Mouse (Mus musculus) stomach, embryonic 15.5 days (tissue): ENCODE measurements around the gene Pfpl. TPM values are rescaled to one million over a fixed set of nuclear protein-coding genes. Genes with fewer than 3 reads are reported as not detected.

Source experiments
- ATAC-seq: fragments of 200-750 bp; cut with Nextera tagmentation; 2 replicates; pipeline ENCODE4 v1.8.0; 2017; ENCODE audit warnings: low read depth, moderate number of reproducible peaks, moderate TSS enrichment; ENCODE audit not compliant: insufficient read depth, low FRiP score
- H3K27ac ChIP-seq: fragments of 300-500 bp; sonication (generic); 2 replicates; pipeline ENCODE4 v1.5.1; 2015; ENCODE audit warnings: mild to moderate bottlenecking, inconsistent platforms
- H3K27me3 ChIP-seq: fragments of 300-500 bp; sonication (generic); replicated peaks from 2 replicates; pipeline ENCODE4 v1.6.1; 2015; ENCODE audit warnings: inconsistent platforms
- H3K36me3 ChIP-seq: fragments of 300-500 bp; sonication (generic); 2 replicates; pipeline ENCODE4 v1.6.1; 2015; ENCODE audit warnings: inconsistent platforms
- H3K4me1 ChIP-seq: fragments of 300-500 bp; sonication (generic); 2 replicates; pipeline ENCODE4 v1.6.1; 2015; ENCODE audit warnings: inconsistent platforms
- H3K4me2 ChIP-seq: fragments of 300-500 bp; sonication (generic); 2 replicates; pipeline ENCODE4 v1.6.1; 2015; ENCODE audit warnings: mild to moderate bottlenecking, inconsistent platforms
- H3K4me3 ChIP-seq: fragments of 300-500 bp; sonication (generic); replicated peaks from 2 replicates; pipeline ENCODE4 v1.5.1; 2015; ENCODE audit warnings: inconsistent platforms
- H3K9ac ChIP-seq: fragments of 300-500 bp; sonication (generic); 2 replicates; pipeline ENCODE4 v1.6.1; 2015; ENCODE audit warnings: inconsistent platforms
- H3K9me3 ChIP-seq: fragments of 300-500 bp; sonication (generic); 2 replicates; pipeline ENCODE4 v1.6.1; 2016; ENCODE audit warnings: inconsistent platforms
- WGBS: fragments of 180-500 bp; shearing (Covaris S2); methylation state at CpG from one replicate; pipeline ENCODE4 v1.1.7; 2015; 5-methylcytosine and 5-hydroxymethylcytosine counted together
- polyA plus RNA-seq: library from polyadenylated mRNA; unstranded; fragments of >200 nt; fragmentation: Nextera tagmentation; extraction: Ambion mirVana; gene quantifications from 2 replicates; pipeline ENCODE4 v1.2.1, GENCODE M21; 2015

Gene Pfpl
- polyA plus RNA-seq, 1 experiment from 2014 or later = not detected

GRCm38 (mm10) chr19:12466204-12466603 is 38.5 kb downstream of the Pfpl start:
- ATAC-seq = no peak
- 31% methylated on average over 7 of the region's 7 CpGs for WGBS

GRCm38 (mm10) chr19:12467436-12467835 is 39.7 kb downstream of the Pfpl start:
- H3K4me2 ChIP-seq = no peak overlapping the region
- no peak for ATAC-seq
- 83% methylated on average over 5 of the region's 5 CpGs for WGBS
- no peaks in the 10 kb centered on the region for H3K27me3 ChIP-seq
- no peak overlapping the region for H3K4me3 ChIP-seq
- peaks cover 16% of the 10 kb centered on the region; the same call in 1 of the 2 replicates for H3K36me3 ChIP-seq
- no peaks in the 10 kb centered on the region for H3K9me3 ChIP-seq
- H3K4me1 ChIP-seq = no peaks in the 10 kb centered on the region
- H3K27ac ChIP-seq = no peak overlapping the region
- H3K9ac ChIP-seq = no peak overlapping the region

More at GRCm38 (mm10) chr19:12466204-12466603, 38.5 kb downstream of the Pfpl start:
- H3K9me3 ChIP-seq = no peaks in the 10 kb centered on the region
- peaks cover 16% of the 10 kb centered on the region; the same call in 1 of the 2 replicates for H3K36me3 ChIP-seq
- H3K4me3 ChIP-seq = no peak overlapping the region
- H3K4me1 ChIP-seq = no peaks in the 10 kb centered on the region
- no peaks in the 10 kb centered on the region for H3K27me3 ChIP-seq
- no peak overlapping the region for H3K4me2 ChIP-seq
- H3K27ac ChIP-seq = no peak overlapping the region
- no peak overlapping the region for H3K9ac ChIP-seq

DNA sequence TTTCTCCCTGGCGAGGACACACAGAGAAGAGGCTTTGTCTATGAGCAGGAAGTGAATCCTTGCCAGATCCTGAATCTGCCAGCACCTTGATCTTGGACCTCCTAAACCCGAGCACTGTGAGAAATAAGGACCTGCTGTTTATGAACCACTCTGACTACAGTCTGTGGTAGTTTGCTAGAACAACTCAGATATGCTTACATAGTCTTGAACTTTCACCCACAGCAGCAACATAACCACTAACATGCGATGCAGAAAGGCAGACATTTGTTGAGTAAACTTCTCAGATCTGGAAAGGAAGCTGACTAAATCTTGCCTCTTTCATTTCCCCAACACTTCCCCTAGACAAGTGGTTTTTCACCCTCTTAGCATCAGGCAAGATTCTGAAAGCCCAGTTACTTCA is 44.2 kb downstream of the Pfpl start:
- peak overlapping the region; percentile 36 for H3K27ac ChIP-seq
- WGBS = 53% methylated on average over 3 of the region's 3 CpGs
- H3K4me3 ChIP-seq = no peak overlapping the region
- H3K9me3 ChIP-seq = no peaks in the 10 kb centered on the region
- no peak overlapping the region for H3K9ac ChIP-seq
- H3K36me3 ChIP-seq = peaks cover 16% of the 10 kb centered on the region
- no peak overlapping the region; the same call in 1 of the 2 replicates for H3K4me2 ChIP-seq
- no peak for ATAC-seq
- H3K27me3 ChIP-seq = no peaks in the 10 kb centered on the region
- H3K4me1 ChIP-seq = peaks cover 13% of the 10 kb centered on the region

- Histone ChIP-seq H3K27me3 (no peaks in the 10 kb centered on the region), H3K36me3 (peaks cover 16% of the 10 kb centered on the region), H3K27ac (peak overlapping the region; percentile 42; the same call in 1 of the 2 replicates), H3K9me3 (no peaks in the 10 kb centered on the region), H3K4me2 (no peak overlapping the region; the same call in 1 of the 2 replicates), H3K4me3 (no peak overlapping the region), H3K4me1 (peaks cover 13% of the 10 kb centered on the region), H3K9ac (no peak overlapping the region)
- WGBS = 66% methylated on average over 5 of the region's 5 CpGs
- peak; percentile 59; the same call in 1 of the 2 replicates for ATAC-seq
These were observed 44.8 kb downstream of the Pfpl start for GRCm38 (mm10) chr19:12472381-12472976.

DNA sequence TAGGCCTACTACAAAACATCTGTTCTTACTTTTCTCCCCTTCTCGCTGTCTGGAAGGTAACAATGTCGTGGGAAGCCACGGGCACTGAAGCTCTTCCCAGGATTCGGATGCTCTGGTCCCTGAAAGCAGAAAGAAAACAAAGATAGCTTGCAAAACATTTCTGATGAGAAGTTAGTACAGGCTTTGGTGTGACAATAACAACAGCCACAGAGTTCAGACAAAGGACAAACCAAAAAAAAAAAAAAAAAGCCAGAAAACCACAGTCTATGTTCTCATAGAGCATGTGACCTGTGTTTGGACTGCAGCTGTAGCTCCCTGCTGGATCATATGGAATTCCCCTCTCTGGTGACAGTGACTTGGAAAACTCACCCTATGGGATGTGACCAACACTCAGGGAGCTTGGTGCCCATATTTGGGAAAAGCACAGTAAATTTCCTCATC is 45.5 kb downstream of the Pfpl start:
- 71% methylated on average over 4 of the region's 4 CpGs for WGBS
- Histone ChIP-seq H3K4me3 (no peak overlapping the region), H3K27ac (peak overlapping the region; percentile 42; the same call in 1 of the 2 replicates), H3K9ac (no peak overlapping the region), H3K27me3 (no peaks in the 10 kb centered on the region), H3K4me1 (peaks cover 13% of the 10 kb centered on the region), H3K36me3 (peaks cover 13% of the 10 kb centered on the region; the same call in 1 of the 2 replicates), H3K9me3 (no peaks in the 10 kb centered on the region), H3K4me2 (no peak overlapping the region)
- ATAC-seq = no peak

DNA sequence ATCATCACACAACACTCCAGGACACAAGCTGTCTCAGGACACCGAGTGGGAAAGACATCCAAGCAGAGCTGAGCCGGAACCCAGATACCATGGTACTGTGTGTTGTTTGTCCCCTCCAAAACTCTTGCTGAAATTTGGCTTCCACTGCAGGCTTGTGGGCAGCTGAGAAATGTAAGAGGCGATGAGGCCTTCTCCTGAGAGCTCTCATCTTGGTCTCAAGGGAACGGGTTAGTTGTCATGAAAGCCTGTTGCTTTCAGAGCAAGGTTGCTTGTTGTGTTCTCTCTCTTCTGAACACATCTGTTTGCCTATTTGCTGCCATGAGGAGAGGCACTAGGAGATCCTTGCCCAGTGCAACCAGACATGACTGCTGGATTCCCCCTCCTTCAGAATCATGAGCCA is 46.2 kb downstream of the Pfpl start:
- peaks cover 13% of the 10 kb centered on the region for H3K4me1 ChIP-seq
- H3K27me3 ChIP-seq = no peaks in the 10 kb centered on the region
- H3K9ac ChIP-seq = no peak overlapping the region
- WGBS = 91% methylated on average over 4 of the region's 4 CpGs
- H3K27ac ChIP-seq = no peak overlapping the region
- no peak for ATAC-seq
- no peak overlapping the region for H3K4me3 ChIP-seq
- H3K4me2 ChIP-seq = no peak overlapping the region
- peaks cover 10% of the 10 kb centered on the region; the same call in 1 of the 2 replicates for H3K36me3 ChIP-seq
- H3K9me3 ChIP-seq = no peaks in the 10 kb centered on the region

- H3K9ac ChIP-seq = no peak overlapping the region
- peak overlapping the region; percentile 86 for H3K27ac ChIP-seq
- 46% methylated on average over 15 of the region's 15 CpGs for WGBS
- H3K36me3 ChIP-seq = no peaks in the 10 kb centered on the region; the same call in 1 of the 2 replicates
- peak; percentile 95 for ATAC-seq
- H3K4me3 ChIP-seq = no peak overlapping the region
- peak overlapping the region; percentile 21; the same call in 1 of the 2 replicates for H3K4me2 ChIP-seq
- H3K4me1 ChIP-seq = peaks cover 13% of the 10 kb centered on the region
- no peaks in the 10 kb centered on the region for H3K27me3 ChIP-seq
- H3K9me3 ChIP-seq = no peaks in the 10 kb centered on the region
These were observed 47.9 kb downstream of the Pfpl start for GRCm38 (mm10) chr19:12475380-12476250.

DNA sequence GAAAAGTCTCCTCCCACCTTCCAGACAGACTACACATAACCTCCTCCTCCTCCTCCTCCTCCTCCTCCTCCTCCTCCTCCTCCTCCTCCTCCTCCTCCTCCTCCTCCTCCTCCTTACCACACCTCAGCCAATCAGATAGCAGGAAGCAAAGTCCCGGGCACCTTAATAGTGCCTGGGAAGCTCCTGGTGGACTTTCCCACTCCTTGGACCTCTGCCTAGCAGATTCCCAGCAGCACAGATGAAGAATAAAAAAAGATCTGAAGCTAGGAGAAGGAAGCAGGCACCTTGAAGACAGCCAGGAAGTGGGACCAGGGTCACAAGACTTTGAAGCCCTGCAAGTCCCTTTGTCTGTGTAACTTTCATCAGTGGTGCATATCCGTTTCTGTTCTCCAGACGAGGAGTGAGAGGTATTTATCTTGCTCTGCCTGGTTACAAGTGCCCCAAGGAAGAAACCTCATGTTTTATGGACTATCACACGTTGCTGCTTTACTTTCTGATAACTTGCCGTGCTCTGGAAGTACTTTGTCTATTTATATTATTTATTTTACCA is 49.1 kb downstream of the Pfpl start:
- 33% methylated on average over 5 of the region's 5 CpGs for WGBS
- Histone ChIP-seq H3K9ac (no peak overlapping the region), H3K9me3 (no peaks in the 10 kb centered on the region), H3K4me3 (no peak overlapping the region), H3K36me3 (peaks cover 6% of the 10 kb centered on the region), H3K4me2 (no peak overlapping the region), H3K4me1 (peaks cover 13% of the 10 kb centered on the region), H3K27me3 (no peaks in the 10 kb centered on the region), H3K27ac (0 out of 2 replicates have a peak overlapping the region, but pooled peaks have one; percentile 35)
- no peak for ATAC-seq

DNA sequence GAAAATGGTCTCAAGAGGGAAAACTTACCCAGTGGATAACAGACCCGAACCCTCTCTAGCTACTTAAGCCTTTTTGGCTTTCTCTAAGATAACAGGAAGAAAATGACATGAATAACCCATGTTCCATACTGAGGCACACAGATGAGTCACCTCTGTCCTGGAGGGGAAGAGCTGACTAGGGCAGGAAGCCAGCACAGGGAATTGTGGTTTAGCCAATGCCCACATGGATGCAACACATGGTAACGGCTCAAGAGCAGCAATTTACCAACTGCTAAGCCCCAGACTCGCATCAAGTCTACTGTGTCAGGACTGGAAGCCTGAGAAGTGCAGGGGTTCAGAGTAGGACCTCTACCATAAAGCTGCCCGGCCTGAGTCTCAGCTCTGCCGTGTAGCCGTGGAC is 50.7 kb downstream of the Pfpl start:
- no peak overlapping the region for H3K9ac ChIP-seq
- H3K4me2 ChIP-seq = no peak overlapping the region
- no peak overlapping the region for H3K27ac ChIP-seq
- H3K9me3 ChIP-seq = no peaks in the 10 kb centered on the region
- 84% methylated on average over 6 of the region's 6 CpGs for WGBS
- H3K36me3 ChIP-seq = peaks cover 17% of the 10 kb centered on the region
- ATAC-seq = no peak
- no peak overlapping the region for H3K4me3 ChIP-seq
- peaks cover 13% of the 10 kb centered on the region for H3K4me1 ChIP-seq
- H3K27me3 ChIP-seq = no peaks in the 10 kb centered on the region
